Mouse (Mus musculus): Measurements from ENCODE around the gene Toe1. TPM values are rescaled to one million over a fixed set of nuclear protein-coding genes. Genes with fewer than 3 reads are reported as not detected.

Toe1 gene
- polyA plus RNA-seq, 1 experiment from 2014 or later: 29.4 TPM

- Histone ChIP-seq H3K4me3 (no peak overlapping the region), H3K36me3 (no peaks in the 10 kb centered on the region), H3K9me3 (no peaks in the 10 kb centered on the region), H3K27ac (no peak overlapping the region), H3K27me3 (ENCODE audit: insufficient read depth, poor library complexity, severe bottlenecking) (no peaks in the 10 kb centered on the region; the same call in 1 of the 2 replicates), H3K4me1 (no peaks in the 10 kb centered on the region)
- 20% methylated on average over 8 of the region's 8 CpGs for WGBS
- no peak for DNase-seq (ENCODE audit: low spot score)
These were observed 25.3 kb downstream of the Toe1 start for GRCm38 (mm10) chr4:116782171-116782570.

GRCm38 (mm10) chr4:116781366-116781765, 26.1 kb downstream of the Toe1 start:
- H3K9me3 ChIP-seq: no peaks in the 10 kb centered on the region
- no peak overlapping the region for H3K27ac ChIP-seq
- DNase-seq (ENCODE audit: low spot score): no peak
- no peak overlapping the region for H3K4me3 ChIP-seq
- H3K36me3 ChIP-seq: no peaks in the 10 kb centered on the region
- no peaks in the 10 kb centered on the region; the same call in 1 of the 2 replicates for H3K27me3 ChIP-seq (ENCODE audit: insufficient read depth, poor library complexity, severe bottlenecking)
- WGBS: 32% methylated on average over 2 of the region's 2 CpGs
- no peaks in the 10 kb centered on the region for H3K4me1 ChIP-seq

- WGBS: 77% methylated on average over 2 of the region's 2 CpGs
- no peaks in the 10 kb centered on the region for H3K36me3 ChIP-seq
These were observed 26.9 kb downstream of the Toe1 start for GRCm38 (mm10) chr4:116780541-116780940.

DNA sequence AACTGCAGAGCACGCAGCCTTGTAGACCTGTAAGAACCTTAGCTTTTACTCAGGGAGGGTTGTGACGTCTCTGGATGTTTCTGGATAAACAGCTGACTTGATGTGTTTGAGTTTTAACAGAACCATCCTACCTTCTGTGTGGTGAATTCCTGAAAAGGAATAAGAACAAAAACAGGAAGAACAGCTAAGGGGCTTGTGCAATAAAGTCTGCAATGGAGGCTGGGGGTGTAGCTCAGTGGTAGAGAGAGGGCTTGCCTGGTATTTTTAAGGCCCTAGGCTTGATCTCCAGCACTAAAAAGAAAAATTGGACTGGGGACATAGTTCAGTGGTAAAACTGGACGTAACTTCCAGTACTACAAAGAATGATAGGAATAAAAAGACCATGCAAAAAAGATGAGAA, 30.4 kb downstream of the Toe1 start:
- no peak overlapping the region for H3K27ac ChIP-seq
- no peak overlapping the region for H3K4me3 ChIP-seq
- no peaks in the 10 kb centered on the region; the same call in 1 of the 2 replicates for H3K27me3 ChIP-seq (ENCODE audit: insufficient read depth, poor library complexity, severe bottlenecking)
- no peak for DNase-seq (ENCODE audit: low spot score)
- 84% methylated on average over 3 of the region's 3 CpGs for WGBS
- no peaks in the 10 kb centered on the region for H3K36me3 ChIP-seq
- no peaks in the 10 kb centered on the region for H3K4me1 ChIP-seq
- H3K9me3 ChIP-seq: no peaks in the 10 kb centered on the region

More at GRCm38 (mm10) chr4:116780541-116780940, 26.9 kb downstream of the Toe1 start:
- Histone ChIP-seq H3K27ac (no peak overlapping the region), H3K27me3 (ENCODE audit: insufficient read depth, poor library complexity, severe bottlenecking) (no peaks in the 10 kb centered on the region; the same call in 1 of the 2 replicates), H3K4me1 (no peaks in the 10 kb centered on the region), H3K4me3 (no peak overlapping the region), H3K9me3 (no peaks in the 10 kb centered on the region)
- DNase-seq (ENCODE audit: low spot score): no peak

GRCm38 (mm10) chr4:116776391-116776790, 31.0 kb downstream of the Toe1 start:
- Histone ChIP-seq H3K27me3 (ENCODE audit: insufficient read depth, poor library complexity, severe bottlenecking) (no peaks in the 10 kb centered on the region; the same call in 1 of the 2 replicates), H3K9me3 (no peaks in the 10 kb centered on the region)
- WGBS: 83% methylated on average over 5 of the region's 5 CpGs

GRCm38 (mm10) chr4:116769060-116769459, 38.4 kb downstream of the Toe1 start:
- H3K36me3 ChIP-seq: no peaks in the 10 kb centered on the region
- no peaks in the 10 kb centered on the region for H3K9me3 ChIP-seq
- H3K4me3 ChIP-seq: no peak overlapping the region
- no peaks in the 10 kb centered on the region for H3K27me3 ChIP-seq (ENCODE audit: insufficient read depth, poor library complexity, severe bottlenecking)
- H3K27ac ChIP-seq: no peak overlapping the region
- no peak for DNase-seq (ENCODE audit: low spot score)
- H3K4me1 ChIP-seq: no peaks in the 10 kb centered on the region

More at GRCm38 (mm10) chr4:116776391-116776790, 31.0 kb downstream of the Toe1 start:
- H3K4me1 ChIP-seq: no peaks in the 10 kb centered on the region
- no peak overlapping the region for H3K4me3 ChIP-seq
- no peak for DNase-seq (ENCODE audit: low spot score)
- H3K27ac ChIP-seq: no peak overlapping the region
- no peaks in the 10 kb centered on the region for H3K36me3 ChIP-seq

GRCm38 (mm10) chr4:116768510-116768909, 38.9 kb downstream of the Toe1 start:
- DNase-seq (ENCODE audit: low spot score): no peak
- H3K9me3 ChIP-seq: no peaks in the 10 kb centered on the region
- H3K4me1 ChIP-seq: no peaks in the 10 kb centered on the region
- H3K4me3 ChIP-seq: no peak overlapping the region
- WGBS: 85% methylated on average over 5 of the region's 5 CpGs
- no peaks in the 10 kb centered on the region for H3K36me3 ChIP-seq
- no peak overlapping the region for H3K27ac ChIP-seq
- H3K27me3 ChIP-seq (ENCODE audit: insufficient read depth, poor library complexity, severe bottlenecking): no peaks in the 10 kb centered on the region

DNA sequence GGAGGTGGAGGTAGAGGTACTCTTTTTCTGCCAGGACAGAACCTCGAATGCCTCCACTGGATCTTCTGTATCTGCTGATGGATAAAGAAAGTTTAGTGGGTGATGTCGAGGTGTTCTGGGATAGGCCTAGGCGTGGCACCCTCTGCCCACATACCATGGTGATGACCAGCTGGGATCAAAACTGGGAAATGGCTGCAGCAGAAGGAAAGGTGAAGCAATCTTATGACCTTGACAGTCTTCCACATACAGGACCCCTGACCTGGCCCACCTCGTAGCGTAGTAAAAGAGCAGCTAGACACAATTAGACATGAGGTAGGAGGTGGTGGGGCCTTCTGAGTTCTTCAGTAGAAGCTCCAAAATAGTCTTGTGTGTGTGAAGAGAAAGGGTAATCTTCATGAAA, 43.4 kb downstream of the Toe1 start:
- DNase-seq (ENCODE audit: low spot score): no peak
- H3K27ac ChIP-seq: no peak overlapping the region
- no peaks in the 10 kb centered on the region for H3K27me3 ChIP-seq (ENCODE audit: insufficient read depth, poor library complexity, severe bottlenecking)
- no peaks in the 10 kb centered on the region for H3K36me3 ChIP-seq
- no peaks in the 10 kb centered on the region for H3K9me3 ChIP-seq
- H3K4me3 ChIP-seq: no peak overlapping the region
- 80% methylated on average over 5 of the region's 5 CpGs for WGBS
- no peaks in the 10 kb centered on the region for H3K4me1 ChIP-seq

GRCm38 (mm10) chr4:116761914-116762313, 45.5 kb downstream of the Toe1 start:
- no peak for DNase-seq (ENCODE audit: low spot score)
- H3K36me3 ChIP-seq: no peaks in the 10 kb centered on the region
- H3K4me3 ChIP-seq: no peak overlapping the region
- H3K27me3 ChIP-seq (ENCODE audit: insufficient read depth, poor library complexity, severe bottlenecking): no peaks in the 10 kb centered on the region
- 66% methylated on average over 2 of the region's 2 CpGs for WGBS
- H3K9me3 ChIP-seq: no peaks in the 10 kb centered on the region
- no peak overlapping the region for H3K27ac ChIP-seq
- H3K4me1 ChIP-seq: no peaks in the 10 kb centered on the region

DNA sequence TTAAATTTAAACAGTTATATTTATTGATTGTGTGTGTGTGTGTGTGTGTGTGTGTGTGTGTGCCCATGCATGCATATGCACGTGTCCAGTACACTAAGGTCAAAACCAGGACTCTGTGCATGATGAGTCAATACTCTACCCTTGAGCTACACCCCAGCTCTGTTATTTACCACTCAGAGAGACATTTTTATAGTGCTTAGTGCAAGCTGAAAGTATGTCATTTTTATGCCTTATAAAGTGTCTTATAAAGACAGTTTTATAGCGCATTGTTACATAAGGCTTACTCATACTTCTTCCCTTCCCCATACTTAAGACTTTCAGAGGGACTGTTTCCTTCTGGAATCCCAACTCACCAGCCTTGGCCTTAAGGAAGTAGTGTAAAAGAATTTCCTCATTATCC, 57.7 kb downstream of the Toe1 start:
- H3K9me3 ChIP-seq: no peaks in the 10 kb centered on the region
- H3K4me3 ChIP-seq: no peak overlapping the region
- H3K27me3 ChIP-seq (ENCODE audit: insufficient read depth, poor library complexity, severe bottlenecking): no peaks in the 10 kb centered on the region
- H3K36me3 ChIP-seq: no peaks in the 10 kb centered on the region
- no peaks in the 10 kb centered on the region for H3K4me1 ChIP-seq
- no peak overlapping the region for H3K27ac ChIP-seq
- 87% methylated on average over 2 of the region's 2 CpGs for WGBS
- no peak for DNase-seq (ENCODE audit: low spot score)

Other genes starting within 250 kb of the Toe1 start
- 16.8 and 28.4 TPM in 2 replicates for gene Gpbp1l1, start 250.0 kb downstream of the Toe1 start, polyA plus RNA-seq (2016; fragmentation: Nextera tagmentation; extraction: Ambion mirVana)
- gene Ccdc17, start 211.0 kb downstream of the Toe1 start, polyA plus RNA-seq (2016; fragmentation: Nextera tagmentation; extraction: Ambion mirVana): 1.7 and 2.8 TPM in 2 replicates
- 130 and 174 TPM in 2 replicates for gene Nasp, start 179.7 kb downstream of the Toe1 start, polyA plus RNA-seq (2016; fragmentation: Nextera tagmentation; extraction: Ambion mirVana)
- gene Akr1a1, start 156.0 kb downstream of the Toe1 start, polyA plus RNA-seq (2016; fragmentation: Nextera tagmentation; extraction: Ambion mirVana): 664 and 694 TPM in 2 replicates
- gene Prdx1, start 122.1 kb downstream of the Toe1 start, polyA plus RNA-seq (2016; fragmentation: Nextera tagmentation; extraction: Ambion mirVana): 1,191 and 1,224 TPM in 2 replicates
- 33.6 and 37.0 TPM in 2 replicates for gene Mmachc, start 99.2 kb downstream of the Toe1 start, polyA plus RNA-seq (2016; fragmentation: Nextera tagmentation; extraction: Ambion mirVana)
- gene Ccdc163, start 99.1 kb downstream of the Toe1 start, polyA plus RNA-seq (2016; fragmentation: Nextera tagmentation; extraction: Ambion mirVana): 21.2 and 23.2 TPM in 2 replicates
- gene Tesk2, start 86.7 kb downstream of the Toe1 start, polyA plus RNA-seq (2016; fragmentation: Nextera tagmentation; extraction: Ambion mirVana): 3.2 and 5.1 TPM in 2 replicates
- gene Mutyh, start 83 bp upstream of the Toe1 start, polyA plus RNA-seq (2016; fragmentation: Nextera tagmentation; extraction: Ambion mirVana): 13.9 and 19.4 TPM in 2 replicates
- gene Hpdl, start 14.1 kb upstream of the Toe1 start, polyA plus RNA-seq (2016; fragmentation: Nextera tagmentation; extraction: Ambion mirVana): 0.73 and 1.3 TPM in 2 replicates
- gene Zswim5, start 69.7 kb upstream of the Toe1 start, polyA plus RNA-seq (2016; fragmentation: Nextera tagmentation; extraction: Ambion mirVana): 0.57 and 1.1 TPM in 2 replicates
- 128 and 133 TPM in 2 replicates for gene Urod, start 186.8 kb upstream of the Toe1 start, polyA plus RNA-seq (2016; fragmentation: Nextera tagmentation; extraction: Ambion mirVana)
- 6.6 and 8.3 TPM in 2 replicates for gene Hectd3, start 187.7 kb upstream of the Toe1 start, polyA plus RNA-seq (2016; fragmentation: Nextera tagmentation; extraction: Ambion mirVana)
- gene Eif2b3, start 211.8 kb upstream of the Toe1 start, polyA plus RNA-seq (2016; fragmentation: Nextera tagmentation; extraction: Ambion mirVana): 40.6 and 54.8 TPM in 2 replicates